Mouse (Mus musculus): ENCODE measurements around the gene Ylpm1. TPM values are rescaled to one million over a fixed set of nuclear protein-coding genes. Genes with fewer than 3 reads are reported as not detected.
A peak's percentile ranks its signal among the peaks of the same experiment; 100 is the strongest.

Gene Ylpm1
- polyA plus RNA-seq (2015; fragmentation: Nextera tagmentation; extraction: Ambion mirVana), result 12.3 and 15.8 TPM in 2 replicates

DNA sequence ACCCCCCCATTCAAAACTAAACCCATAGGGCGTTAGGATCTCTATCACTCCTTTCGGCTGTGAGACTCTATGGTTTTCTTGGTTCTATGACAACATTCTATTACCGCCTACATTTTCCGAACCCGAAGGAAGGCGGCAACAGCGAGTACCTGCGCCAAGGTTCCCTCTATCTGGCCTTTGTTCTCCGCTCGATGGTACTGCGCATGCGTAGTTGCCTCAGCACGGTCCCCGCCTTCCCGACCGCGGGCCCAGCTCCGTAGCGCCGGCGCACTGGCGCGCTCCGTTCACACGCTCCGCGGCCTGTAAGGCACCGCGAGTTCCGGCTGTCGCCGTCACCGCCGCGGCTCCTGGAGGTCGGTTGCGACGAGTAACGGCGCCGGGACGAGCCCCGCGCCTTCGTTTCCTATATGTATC, at the start of gene Ylpm1:
Ylpm1 (plus strand) TSS at position 239 of the 414 bp plus-strand sequence.
- peak within 1 kb of the TSS; percentile 81 for H3K27ac ChIP-seq (ENCODE audit: low read length)
- TF ChIP-seq EP300 (IDR thresholded peaks at IDR 0.05), result peak; percentile 56
- peak; percentile 73 for TF ChIP-seq CTCF (IDR thresholded peaks at IDR 0.05)
- H3K36me3 ChIP-seq (ENCODE audit: insufficient read depth, low read length), result no peaks in the 10 kb centered on the region
- H3K9ac ChIP-seq (replicated peaks; ENCODE audit: low read depth), result peak within 1 kb of the TSS; percentile 90
- ATAC-seq, result peak; percentile 99
- no peaks in the 10 kb centered on the region for H3K9me3 ChIP-seq (ENCODE audit: low read length)
- peak within 1 kb of the TSS; percentile 88 for H3K4me3 ChIP-seq (ENCODE audit: low read depth, low read length)
- H3K4me1 ChIP-seq (ENCODE audit: insufficient read depth, low read depth, low read length), result peaks cover 9% of the 10 kb centered on the region; the same call in 1 of the 2 replicates
- DNase-seq (ENCODE audit: low spot score), result peak; percentile 99
- WGBS, result under 1% methylated on average over 45 of the region's 45 CpGs
- peak within 1 kb of the TSS; percentile 91 for H3K4me2 ChIP-seq (replicated peaks; ENCODE audit: low read depth, low read length)
- no peaks in the 10 kb centered on the region for H3K27me3 ChIP-seq (replicated peaks; ENCODE audit: insufficient read depth, low read length)

GRCm38 (mm10) chr12:84947894-84948583, 48.1 kb upstream of the Ylpm1 start:
- ATAC-seq (no peak), DNase-seq (ENCODE audit: low spot score) (no peak)
- Histone ChIP-seq H3K4me2 (replicated peaks; ENCODE audit: low read depth, low read length) (no peak overlapping the region), H3K9ac (replicated peaks; ENCODE audit: low read depth) (no peak overlapping the region), H3K4me3 (ENCODE audit: low read depth, low read length) (no peak overlapping the region), H3K27me3 (replicated peaks; ENCODE audit: insufficient read depth, low read length) (no peaks in the 10 kb centered on the region), H3K4me1 (ENCODE audit: insufficient read depth, low read depth, low read length) (peaks cover 12% of the 10 kb centered on the region; the same call in 1 of the 2 replicates), H3K27ac (ENCODE audit: low read length) (no peak overlapping the region), H3K9me3 (ENCODE audit: low read length) (no peaks in the 10 kb centered on the region), H3K36me3 (ENCODE audit: insufficient read depth, low read length) (no peaks in the 10 kb centered on the region; the same call in 1 of the 2 replicates)
- 65% methylated on average over 2 of the region's 2 CpGs for WGBS
- no peak for TF ChIP-seq CTCF (IDR thresholded peaks at IDR 0.05)
- no peak for TF ChIP-seq EP300 (IDR thresholded peaks at IDR 0.05)

DNA sequence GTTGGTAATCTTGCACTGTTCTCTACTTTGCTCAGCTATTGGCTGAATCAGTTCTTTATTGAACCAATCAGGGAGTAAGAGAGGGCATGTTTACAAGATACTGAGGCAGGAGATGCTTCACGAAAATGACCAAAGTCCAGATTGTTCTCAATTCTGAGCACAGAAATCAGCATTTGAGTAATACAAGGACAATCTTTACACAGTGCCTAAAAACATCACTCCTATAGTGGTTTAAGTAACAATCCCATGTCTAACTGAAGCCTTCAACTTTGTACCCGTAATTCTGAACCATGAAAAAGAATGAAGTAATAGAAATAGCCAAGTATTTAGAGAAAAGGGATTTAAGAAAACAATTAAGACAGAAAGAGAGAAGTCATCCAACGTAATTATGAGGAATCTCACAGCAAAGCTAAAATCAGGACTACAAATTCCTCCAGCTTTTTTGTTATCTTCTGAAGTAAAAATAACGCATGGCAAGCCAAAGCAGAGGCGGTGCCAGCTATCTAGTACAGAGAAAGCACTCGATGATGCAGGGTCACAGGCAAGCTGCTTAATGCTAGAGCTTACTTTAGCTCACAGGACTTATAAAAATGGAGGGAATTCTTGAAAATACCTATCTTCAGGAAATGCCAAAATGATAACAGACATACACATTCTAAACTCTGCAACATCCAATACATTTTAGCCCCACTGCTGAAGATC, 47.4 kb upstream of the Ylpm1 start:
- Histone ChIP-seq H3K4me2 (replicated peaks; ENCODE audit: low read depth, low read length) (no peak overlapping the region), H3K27me3 (replicated peaks; ENCODE audit: insufficient read depth, low read length) (no peaks in the 10 kb centered on the region), H3K4me3 (ENCODE audit: low read depth, low read length) (no peak overlapping the region), H3K36me3 (ENCODE audit: insufficient read depth, low read length) (no peaks in the 10 kb centered on the region; the same call in 1 of the 2 replicates), H3K27ac (ENCODE audit: low read length) (no peak overlapping the region), H3K4me1 (ENCODE audit: insufficient read depth, low read depth, low read length) (peaks cover 12% of the 10 kb centered on the region; the same call in 1 of the 2 replicates), H3K9me3 (ENCODE audit: low read length) (no peaks in the 10 kb centered on the region), H3K9ac (replicated peaks; ENCODE audit: low read depth) (no peak overlapping the region)
- TF ChIP-seq CTCF (IDR thresholded peaks at IDR 0.05) (no peak), EP300 (IDR thresholded peaks at IDR 0.05) (no peak)
- 78% methylated on average over 6 of the region's 6 CpGs for WGBS
- DNase-seq (ENCODE audit: low spot score), result no peak
- ATAC-seq, result no peak

DNA sequence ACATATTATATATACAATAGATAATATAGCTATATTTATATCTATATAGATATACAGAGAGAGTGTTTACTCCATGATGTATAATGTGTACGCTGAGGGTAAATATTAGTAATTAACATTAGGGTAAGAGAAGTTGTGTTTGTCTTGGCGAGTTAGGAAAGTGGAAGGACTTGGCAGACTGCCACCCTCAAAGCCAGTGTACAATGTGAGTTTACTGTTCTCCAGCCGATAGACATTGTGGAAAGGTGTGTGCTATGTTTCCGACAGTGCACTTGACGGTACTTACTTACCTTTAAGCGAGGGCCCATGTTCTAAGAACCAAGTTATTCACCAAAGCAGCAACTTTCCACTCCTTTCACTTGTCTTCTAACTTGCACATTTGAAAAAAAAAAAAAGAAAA, 45.4 kb upstream of the Ylpm1 start:
- no peaks in the 10 kb centered on the region for H3K9me3 ChIP-seq (ENCODE audit: low read length)
- peaks cover 12% of the 10 kb centered on the region; the same call in 1 of the 2 replicates for H3K4me1 ChIP-seq (ENCODE audit: insufficient read depth, low read depth, low read length)
- no peak overlapping the region for H3K27ac ChIP-seq (ENCODE audit: low read length)
- TF ChIP-seq EP300 (IDR thresholded peaks at IDR 0.05) (no peak), CTCF (IDR thresholded peaks at IDR 0.05) (no peak)
- ATAC-seq (peak; percentile 33; the same call in 1 of the 2 replicates), DNase-seq (ENCODE audit: low spot score) (peak; percentile 67)
- H3K27me3 ChIP-seq (replicated peaks; ENCODE audit: insufficient read depth, low read length), result no peaks in the 10 kb centered on the region
- no peak overlapping the region for H3K4me3 ChIP-seq (ENCODE audit: low read depth, low read length)
- WGBS, result 42% methylated on average over 6 of the region's 6 CpGs
- H3K4me2 ChIP-seq (replicated peaks; ENCODE audit: low read depth, low read length), result no peak overlapping the region
- no peak overlapping the region for H3K9ac ChIP-seq (replicated peaks; ENCODE audit: low read depth)
- H3K36me3 ChIP-seq (ENCODE audit: insufficient read depth, low read length), result no peaks in the 10 kb centered on the region

GRCm38 (mm10) chr12:84951531-84951930, 44.6 kb upstream of the Ylpm1 start:
- no peak for ATAC-seq
- peak overlapping the region; percentile 40 for H3K27ac ChIP-seq (ENCODE audit: low read length)
- TF ChIP-seq EP300 (IDR thresholded peaks at IDR 0.05) (no peak), CTCF (IDR thresholded peaks at IDR 0.05) (no peak)

GRCm38 (mm10) chr12:84952351-84952750, 43.8 kb upstream of the Ylpm1 start:
- Histone ChIP-seq H3K9me3 (ENCODE audit: low read length) (no peaks in the 10 kb centered on the region), H3K4me2 (replicated peaks; ENCODE audit: low read depth, low read length) (no peak overlapping the region), H3K27ac (ENCODE audit: low read length) (no peak overlapping the region), H3K36me3 (ENCODE audit: insufficient read depth, low read length) (no peaks in the 10 kb centered on the region), H3K9ac (replicated peaks; ENCODE audit: low read depth) (no peak overlapping the region), H3K27me3 (replicated peaks; ENCODE audit: insufficient read depth, low read length) (no peaks in the 10 kb centered on the region), H3K4me1 (ENCODE audit: insufficient read depth, low read depth, low read length) (peaks cover 12% of the 10 kb centered on the region; the same call in 1 of the 2 replicates), H3K4me3 (ENCODE audit: low read depth, low read length) (no peak overlapping the region)
- ATAC-seq (peak; percentile 31), DNase-seq (ENCODE audit: low spot score) (peak; percentile 61)
- 35% methylated on average over 1 of the region's 1 CpGs for WGBS
- no peak for TF ChIP-seq CTCF (IDR thresholded peaks at IDR 0.05)
- no peak for TF ChIP-seq EP300 (IDR thresholded peaks at IDR 0.05)

More at GRCm38 (mm10) chr12:84951531-84951930, 44.6 kb upstream of the Ylpm1 start:
- Histone ChIP-seq H3K9ac (replicated peaks; ENCODE audit: low read depth) (no peak overlapping the region), H3K4me3 (ENCODE audit: low read depth, low read length) (no peak overlapping the region), H3K36me3 (ENCODE audit: insufficient read depth, low read length) (no peaks in the 10 kb centered on the region), H3K27me3 (replicated peaks; ENCODE audit: insufficient read depth, low read length) (no peaks in the 10 kb centered on the region), H3K4me2 (replicated peaks; ENCODE audit: low read depth, low read length) (0 out of 2 replicates have a peak overlapping the region, but pooled peaks have one; percentile 17), H3K4me1 (ENCODE audit: insufficient read depth, low read depth, low read length) (peaks cover 12% of the 10 kb centered on the region; the same call in 1 of the 2 replicates), H3K9me3 (ENCODE audit: low read length) (no peaks in the 10 kb centered on the region)
- WGBS, result 46% methylated on average over 8 of the region's 8 CpGs
- DNase-seq (ENCODE audit: low spot score), result peak; percentile 24
